Mouse (Mus musculus): ENCODE data around the gene Exosc1. TPM values are rescaled to one million over a fixed set of nuclear protein-coding genes. Genes with fewer than 3 reads are reported as not detected.

Gene Exosc1
- polyA plus RNA-seq (2016; fragmentation: Nextera tagmentation; extraction: Ambion mirVana), result 73.1 and 76.8 TPM in 2 replicates

GRCm38 (mm10) chr19:41933179-41934086 lies at the start of gene Exosc1, which contains the start of gene Zdhhc16:
Gene Exosc1 (minus strand): TSS chr19:41933423.
Gene Zdhhc16 (plus strand): TSS chr19:41933480.
- Histone ChIP-seq H3K4me3 (peak within 1 kb of the TSS; percentile 94), H3K9ac (replicated peaks) (peak within 1 kb of the TSS; percentile 79), H3K27ac (replicated peaks) (peak within 1 kb of the TSS; percentile 39; the same call in 1 of the 2 replicates), H3K4me2 (replicated peaks) (peak within 1 kb of the TSS; percentile 94), H3K4me1 (peaks cover 22% of the 10 kb centered on the region), H3K9me3 (no peaks in the 10 kb centered on the region), H3K36me3 (peaks cover 24% of the 10 kb centered on the region), H3K27me3 (no peaks in the 10 kb centered on the region)
- ATAC-seq (ENCODE audit: low FRiP score, low read depth), result peak; percentile 100
- under 1% methylated on average over 47 of the region's 47 CpGs for WGBS

- Histone ChIP-seq H3K36me3 (no peaks in the 10 kb centered on the region), H3K9ac (replicated peaks) (peak overlapping the region; percentile 78; the same call in 1 of the 2 replicates), H3K9me3 (no peaks in the 10 kb centered on the region), H3K4me1 (peaks cover 8% of the 10 kb centered on the region), H3K27ac (replicated peaks) (no peak overlapping the region), H3K27me3 (peaks cover 19% of the 10 kb centered on the region), H3K4me3 (peak overlapping the region; percentile 63), H3K4me2 (replicated peaks) (peak overlapping the region; percentile 97)
- no peak for ATAC-seq (ENCODE audit: low FRiP score, low read depth)
- WGBS, result 5% methylated on average over 4 of the region's 4 CpGs
Observed at GRCm38 (mm10) chr19:41982791-41983150, 49.5 kb upstream of the Exosc1 start.

DNA sequence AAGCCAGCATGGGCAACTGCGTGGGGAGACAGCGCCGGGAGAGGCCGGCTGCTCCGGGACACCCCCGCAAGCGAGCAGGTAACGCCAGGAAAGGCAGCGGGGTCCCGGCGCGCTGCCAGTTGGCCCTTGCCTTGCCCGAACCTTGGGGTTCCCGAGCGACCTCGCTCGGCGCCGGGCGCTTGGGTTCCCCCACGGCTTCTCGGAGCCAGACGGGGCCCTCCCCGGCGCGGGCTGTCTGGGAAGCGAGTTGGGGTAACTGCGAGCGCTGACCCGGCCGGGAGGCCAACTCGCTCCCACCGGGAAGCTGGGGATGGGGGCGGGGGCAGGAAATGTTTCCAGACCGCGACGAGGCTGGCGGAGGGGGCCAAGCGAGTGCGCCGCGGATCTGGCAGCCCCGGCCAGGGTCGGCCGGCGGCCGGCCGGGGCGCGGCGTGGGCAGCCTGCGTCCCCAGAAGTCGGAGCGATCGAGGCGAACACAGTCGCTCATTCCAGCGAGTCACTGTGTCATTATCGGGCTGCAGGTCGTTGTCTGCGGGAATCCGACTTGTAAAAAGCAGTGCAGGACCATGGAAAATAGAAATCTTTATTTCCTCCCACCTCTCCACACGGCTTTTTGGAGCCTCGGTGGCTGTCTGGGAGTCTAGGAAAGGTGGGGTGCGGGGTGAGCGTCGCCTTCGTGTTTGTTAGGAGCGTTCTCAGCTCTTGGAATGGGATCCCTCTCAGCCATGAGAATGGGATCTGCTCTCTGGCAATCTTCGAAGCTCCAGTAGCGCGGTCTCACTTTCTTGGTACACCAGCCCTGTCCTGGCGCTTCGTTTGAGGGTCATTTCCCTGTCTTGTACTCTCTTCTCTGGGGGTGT lies 48.9 kb upstream of the Exosc1 start:
- Histone ChIP-seq H3K27ac (replicated peaks) (peak overlapping the region; percentile 71), H3K9me3 (no peaks in the 10 kb centered on the region), H3K9ac (replicated peaks) (peak overlapping the region; percentile 78), H3K4me3 (peak overlapping the region; percentile 63), H3K4me1 (peaks cover 8% of the 10 kb centered on the region), H3K36me3 (no peaks in the 10 kb centered on the region), H3K27me3 (peaks cover 19% of the 10 kb centered on the region), H3K4me2 (replicated peaks) (peak overlapping the region; percentile 97)
- WGBS, result under 1% methylated on average over 74 of the region's 74 CpGs
- ATAC-seq (ENCODE audit: low FRiP score, low read depth), result no peak

GRCm38 (mm10) chr19:41981595-41981927 lies 48.3 kb upstream of the Exosc1 start, which contains the start of gene Ubtd1:
Gene Ubtd1 (plus strand): TSS chr19:41981763.
- ATAC-seq (ENCODE audit: low FRiP score, low read depth), result no peak

GRCm38 (mm10) chr19:41980819-41981594 lies 47.8 kb upstream of the Exosc1 start, which contains the start of gene Mms19:
Gene Mms19 (minus strand): TSS chr19:41981157.
- H3K4me3 ChIP-seq, result peak within 1 kb of the TSS; percentile 63
- WGBS, result under 1% methylated on average over 61 of the region's 68 CpGs
- H3K27ac ChIP-seq (replicated peaks), result peak within 1 kb of the TSS; percentile 71
- H3K4me1 ChIP-seq, result peaks cover 12% of the 10 kb centered on the region
- peak within 1 kb of the TSS; percentile 97 for H3K4me2 ChIP-seq (replicated peaks)
- peak within 1 kb of the TSS; percentile 78 for H3K9ac ChIP-seq (replicated peaks)
- no peaks in the 10 kb centered on the region for H3K36me3 ChIP-seq
- peak; percentile 96 for ATAC-seq (ENCODE audit: low FRiP score, low read depth)
- no peaks in the 10 kb centered on the region for H3K9me3 ChIP-seq
- peaks cover 19% of the 10 kb centered on the region for H3K27me3 ChIP-seq

More at GRCm38 (mm10) chr19:41981595-41981927, 48.3 kb upstream of the Exosc1 start, which contains the start of gene Ubtd1:
- Histone ChIP-seq H3K4me2 (replicated peaks) (peak within 1 kb of the TSS; percentile 97), H3K27me3 (peaks cover 19% of the 10 kb centered on the region), H3K9me3 (no peaks in the 10 kb centered on the region), H3K27ac (replicated peaks) (peak within 1 kb of the TSS; percentile 71), H3K36me3 (no peaks in the 10 kb centered on the region), H3K4me3 (peak within 1 kb of the TSS; percentile 63), H3K4me1 (peaks cover 10% of the 10 kb centered on the region), H3K9ac (replicated peaks) (peak within 1 kb of the TSS; percentile 78)
- WGBS, result 2% methylated on average over 12 of the region's 33 CpGs

- Histone ChIP-seq H3K27ac (replicated peaks) (peak overlapping the region; percentile 71), H3K27me3 (peaks cover 19% of the 10 kb centered on the region), H3K4me1 (peaks cover 12% of the 10 kb centered on the region), H3K4me2 (replicated peaks) (peak overlapping the region; percentile 97), H3K4me3 (peak overlapping the region; percentile 63), H3K9me3 (no peaks in the 10 kb centered on the region), H3K9ac (replicated peaks) (peak overlapping the region; percentile 78), H3K36me3 (no peaks in the 10 kb centered on the region)
- under 1% methylated on average over 16 of the region's 16 CpGs for WGBS
- peak; percentile 10; the same call in 1 of the 2 replicates for ATAC-seq (ENCODE audit: low FRiP score, low read depth)
Observed at GRCm38 (mm10) chr19:41980422-41980818, 47.2 kb upstream of the Exosc1 start.

DNA sequence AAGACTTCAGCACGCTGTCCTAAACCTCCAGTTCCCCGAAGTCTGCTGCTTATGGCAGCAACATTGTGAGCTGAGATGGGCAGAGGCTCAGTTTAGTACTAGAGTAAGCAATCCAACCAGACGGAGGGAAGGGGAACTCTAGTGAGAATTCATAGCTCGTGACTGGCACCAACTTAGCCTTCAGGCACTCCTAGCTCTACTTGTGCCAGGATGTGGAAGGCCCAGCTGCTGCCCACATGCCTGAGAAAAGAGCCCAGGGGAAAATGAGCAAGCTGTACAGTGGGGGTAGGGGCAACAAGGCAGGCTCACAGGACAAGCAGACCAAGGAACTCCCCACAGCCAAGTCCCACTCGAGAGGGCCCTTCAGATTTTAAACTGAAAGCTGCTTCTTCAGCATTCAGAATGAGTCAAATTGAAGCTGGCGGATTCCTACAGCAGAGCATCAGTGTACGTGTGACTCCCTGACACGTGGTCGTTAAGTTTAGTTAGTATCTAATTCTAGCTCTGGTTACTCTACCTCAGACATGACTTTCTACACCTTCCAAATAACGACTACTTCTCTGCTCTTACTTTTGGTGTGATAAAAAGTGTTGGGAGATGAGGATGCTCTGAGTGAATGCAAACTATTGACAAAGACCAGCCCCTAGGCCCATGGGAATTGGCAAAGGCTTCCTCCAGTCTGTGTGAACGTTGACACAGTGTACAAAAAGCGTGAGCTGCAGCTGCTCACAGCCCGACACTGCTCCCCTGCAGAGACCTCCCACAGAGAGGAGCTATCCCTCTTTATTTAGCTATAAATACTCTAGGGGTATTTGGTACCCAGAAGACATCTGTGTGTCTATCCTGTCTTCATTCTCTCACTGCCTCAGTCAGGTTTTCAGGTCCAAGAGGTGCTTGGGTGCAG lies 40.9 kb upstream of the Exosc1 start:
- Histone ChIP-seq H3K9me3 (no peaks in the 10 kb centered on the region), H3K27me3 (no peaks in the 10 kb centered on the region), H3K4me2 (replicated peaks) (no peak overlapping the region), H3K36me3 (peaks cover 4% of the 10 kb centered on the region), H3K27ac (replicated peaks) (no peak overlapping the region), H3K9ac (replicated peaks) (0 out of 2 replicates have a peak overlapping the region, but pooled peaks have one; percentile 20), H3K4me1 (peaks cover 11% of the 10 kb centered on the region), H3K4me3 (no peak overlapping the region)
- 63% methylated on average over 13 of the region's 13 CpGs for WGBS
- no peak for ATAC-seq (ENCODE audit: low FRiP score, low read depth)

GRCm38 (mm10) chr19:41969618-41970017 lies 36.4 kb upstream of the Exosc1 start:
- Histone ChIP-seq H3K9me3 (no peaks in the 10 kb centered on the region), H3K4me1 (peaks cover 4% of the 10 kb centered on the region), H3K4me3 (no peak overlapping the region), H3K36me3 (peaks cover 42% of the 10 kb centered on the region), H3K27me3 (no peaks in the 10 kb centered on the region), H3K4me2 (replicated peaks) (no peak overlapping the region), H3K9ac (replicated peaks) (no peak overlapping the region), H3K27ac (replicated peaks) (no peak overlapping the region)
- ATAC-seq (ENCODE audit: low FRiP score, low read depth), result no peak
- WGBS, result 94% methylated on average over 7 of the region's 7 CpGs

DNA sequence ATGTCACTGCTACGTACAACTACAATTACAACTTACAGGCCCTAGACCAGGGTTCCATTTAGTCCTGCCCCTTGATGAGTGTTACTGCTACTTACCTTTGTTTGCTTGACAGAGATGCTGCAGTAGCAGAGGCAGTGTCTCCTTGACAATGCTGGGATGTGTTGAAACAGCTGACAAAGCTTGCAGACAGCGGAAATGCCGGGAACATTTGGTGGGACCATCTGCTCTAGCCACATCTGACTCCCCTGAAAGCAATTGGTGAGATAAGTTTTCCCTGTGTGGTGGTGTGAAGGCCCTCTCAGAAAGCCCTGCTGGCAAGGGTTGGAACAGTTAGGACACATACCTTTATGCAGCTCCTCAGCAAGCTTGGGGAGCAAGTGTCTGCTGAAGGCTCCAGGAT lies 20.4 kb upstream of the Exosc1 start:
- no peaks in the 10 kb centered on the region for H3K27me3 ChIP-seq
- H3K4me1 ChIP-seq, result no peaks in the 10 kb centered on the region
- H3K36me3 ChIP-seq, result peaks cover 96% of the 10 kb centered on the region
- no peaks in the 10 kb centered on the region for H3K9me3 ChIP-seq
- no peak overlapping the region for H3K27ac ChIP-seq (replicated peaks)
- no peak overlapping the region for H3K9ac ChIP-seq (replicated peaks)
- no peak overlapping the region for H3K4me2 ChIP-seq (replicated peaks)
- ATAC-seq (ENCODE audit: low FRiP score, low read depth), result no peak
- H3K4me3 ChIP-seq, result no peak overlapping the region
- 91% methylated on average over 3 of the region's 3 CpGs for WGBS

GRCm38 (mm10) chr19:41952287-41952686 lies 19.1 kb upstream of the Exosc1 start:
- 82% methylated on average over 4 of the region's 4 CpGs for WGBS
- peaks cover 97% of the 10 kb centered on the region for H3K36me3 ChIP-seq

More at GRCm38 (mm10) chr19:41952287-41952686, 19.1 kb upstream of the Exosc1 start:
- no peaks in the 10 kb centered on the region for H3K27me3 ChIP-seq
- H3K4me3 ChIP-seq, result no peak overlapping the region
- no peaks in the 10 kb centered on the region for H3K4me1 ChIP-seq
- H3K4me2 ChIP-seq (replicated peaks), result no peak overlapping the region
- ATAC-seq (ENCODE audit: low FRiP score, low read depth), result no peak
- no peaks in the 10 kb centered on the region for H3K9me3 ChIP-seq
- no peak overlapping the region for H3K27ac ChIP-seq (replicated peaks)
- no peak overlapping the region for H3K9ac ChIP-seq (replicated peaks)
